Mouse (Mus musculus): ENCODE data around the gene Gm49398.

The Gm49398 gene

GRCm38 (mm10) chr13:61288739-61289138 is at the start of gene Gm49398:
Gene Gm49398, minus strand, starts transcription at chr13:61288839.
- no peak for DNase-seq

GRCm38 (mm10) chr13:61255258-61255657 is 33.4 kb downstream of the Gm49398 start, which contains the start of gene Cts8:
Gene Cts8, minus strand, starts transcription at chr13:61255358.
- DNase-seq: no peak

GRCm38 (mm10) chr13:61241076-61241947 is 47.3 kb downstream of the Gm49398 start:
- peak; percentile 50 for DNase-seq

DNA sequence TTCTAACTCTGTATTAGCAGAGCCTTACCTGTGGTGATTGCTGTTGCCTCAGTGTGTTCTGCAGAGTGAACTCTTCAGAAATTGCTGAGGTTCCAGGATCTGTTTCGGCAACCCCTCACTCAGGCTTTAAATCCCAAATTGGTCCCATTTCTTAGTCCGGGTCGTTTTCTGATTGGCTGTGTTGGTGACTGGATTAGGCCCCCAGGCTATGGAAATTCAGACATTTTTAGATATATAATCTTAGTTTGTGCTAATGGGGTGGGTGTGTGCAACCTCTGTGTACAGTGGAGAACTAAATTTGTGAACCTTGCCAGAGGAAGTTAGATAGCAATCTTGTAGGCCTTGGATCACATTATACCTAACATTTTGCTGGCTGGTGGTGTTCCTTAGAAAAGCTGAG is 85.3 kb downstream of the Gm49398 start, which contains the start of gene Cts6:
Cts6 (minus strand) TSS at position 101 of the 400 bp plus-strand sequence.
- DNase-seq: no peak
